Mouse (Mus musculus): ENCODE results near the gene Pgpep1l.

The Pgpep1l gene

DNA sequence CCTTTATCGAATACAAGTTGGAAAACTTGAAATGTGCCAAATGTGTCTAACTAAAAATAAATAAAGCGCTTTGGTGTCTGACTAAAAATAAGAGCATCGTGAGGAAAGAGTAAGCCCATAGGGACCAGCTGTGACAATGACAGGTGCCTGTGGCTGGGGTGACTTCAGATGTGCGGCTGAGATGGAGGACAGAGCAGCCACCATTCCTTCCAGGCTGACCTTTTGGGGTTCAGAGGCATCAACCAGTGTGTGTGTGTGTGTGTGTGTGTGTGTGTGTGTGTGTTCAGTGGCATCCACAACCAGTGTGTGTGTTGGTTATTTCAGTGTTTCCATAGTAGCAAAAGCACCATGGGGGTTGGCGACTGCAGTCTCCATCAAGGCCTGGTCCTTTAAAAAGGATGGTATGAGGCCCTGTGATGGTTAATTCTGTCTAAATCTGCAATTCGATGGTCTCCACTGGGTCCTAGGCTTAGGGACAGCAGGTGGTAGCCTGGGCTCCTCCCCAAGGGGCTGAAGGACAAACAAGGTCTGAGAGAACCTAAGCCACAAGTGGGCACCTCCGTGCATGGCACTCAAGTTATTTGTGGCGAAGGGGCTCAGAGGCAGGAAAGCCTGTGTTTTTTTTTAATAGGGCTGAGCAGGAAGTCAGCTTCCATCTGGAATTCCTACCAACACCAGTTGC is 546 bp downstream of the Pgpep1l start:
- intact Hi-C loops (cut with DNase I) = no loop called here

DNA sequence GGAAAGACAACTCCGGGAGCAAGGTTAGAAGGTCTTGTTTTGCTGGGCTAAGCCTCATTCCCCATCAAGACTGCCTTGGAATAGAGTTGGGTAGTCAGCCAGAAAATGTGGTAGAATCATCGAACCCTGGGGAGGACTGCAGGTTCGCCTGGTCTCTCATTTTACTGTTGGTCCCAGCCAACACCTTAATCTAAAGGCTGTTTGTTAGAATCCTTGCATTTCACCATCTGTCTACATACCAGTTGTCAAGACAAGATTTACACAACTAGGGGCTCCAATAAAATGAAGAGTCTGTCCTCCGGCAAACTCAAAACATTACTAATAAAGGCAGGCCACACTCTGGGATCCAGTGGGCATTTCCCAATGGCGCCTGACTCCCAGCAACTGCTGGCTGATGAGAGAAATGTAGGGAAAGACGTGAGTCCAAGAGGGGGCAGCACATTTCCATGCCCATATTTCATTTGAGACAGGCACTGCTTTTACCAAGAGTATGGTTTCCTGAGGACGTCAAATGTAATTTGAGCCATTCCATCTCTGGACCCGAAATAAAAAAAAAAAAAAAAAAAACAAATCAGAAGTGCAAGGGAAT is 1.3 kb downstream of the Pgpep1l start:
- intact Hi-C loops (cut with DNase I) = no loop called here

DNA sequence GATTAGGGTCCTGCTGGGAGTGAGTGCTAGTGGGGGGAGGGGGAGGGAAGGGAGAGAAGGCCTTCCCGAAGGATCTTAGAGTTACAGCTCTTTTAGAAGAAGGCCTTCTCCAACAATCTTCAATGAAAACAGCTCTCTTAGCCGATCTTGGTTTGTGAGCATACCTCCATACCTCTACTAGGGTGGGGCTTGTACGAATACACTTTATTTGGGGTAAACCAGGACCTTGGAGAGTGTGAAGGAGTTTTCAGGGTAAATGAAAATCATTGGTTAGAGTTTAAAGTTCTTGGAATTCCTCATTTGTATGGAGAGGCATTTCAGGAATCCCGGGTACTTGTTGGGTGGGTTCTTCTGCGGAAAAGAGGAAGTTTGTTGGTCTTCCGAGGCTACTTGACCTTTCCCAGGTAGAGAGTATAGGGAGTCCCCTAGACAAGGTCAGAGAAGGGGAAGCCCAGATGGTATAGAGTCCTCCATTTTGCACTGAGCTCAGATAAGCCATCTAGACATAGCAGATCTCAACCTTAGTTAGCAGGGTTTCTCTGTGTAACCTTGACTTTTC is 4.4 kb downstream of the Pgpep1l start:
- intact Hi-C loops (cut with DNase I) = no loop called here

DNA sequence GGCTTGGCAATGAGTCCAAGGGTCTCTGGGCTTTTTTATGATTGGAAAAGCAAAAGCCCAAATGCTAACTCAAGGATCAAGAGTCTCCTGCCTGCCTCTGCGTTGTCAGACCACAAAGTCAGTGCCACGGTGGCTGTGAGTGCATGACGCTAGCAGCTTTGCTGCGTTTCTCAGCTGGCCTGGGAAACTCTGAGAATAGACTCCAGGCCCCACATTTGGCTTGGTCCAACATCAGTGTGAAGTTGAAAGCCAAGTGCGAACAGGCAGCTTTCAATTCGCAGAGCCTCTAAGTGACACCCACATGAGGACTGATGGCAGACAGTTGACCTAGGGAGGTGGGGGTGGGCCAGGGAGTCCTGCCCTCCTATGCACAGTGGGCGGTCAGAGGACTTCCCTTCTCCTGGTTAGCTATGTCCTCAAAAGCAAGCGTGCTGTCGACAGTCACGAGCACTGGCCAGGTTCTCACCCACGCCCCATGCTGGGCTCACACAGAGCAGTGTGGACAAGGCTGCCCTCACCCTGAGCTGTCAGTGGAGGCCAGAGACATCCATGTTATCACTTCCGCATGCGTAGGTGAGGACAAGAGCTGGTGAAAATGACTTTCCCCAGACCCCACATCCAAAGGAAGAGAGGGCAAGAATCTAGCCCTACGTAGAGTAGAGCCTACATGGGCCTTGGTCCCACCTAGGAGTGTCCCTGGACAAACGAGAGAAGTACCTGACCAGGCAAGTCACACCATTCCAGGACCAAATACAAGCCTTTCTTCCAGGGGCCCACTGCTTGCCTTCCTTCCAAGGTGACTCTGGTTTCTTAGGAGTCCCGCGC is 5.5 kb downstream of the Pgpep1l start:
- intact Hi-C loops (cut with DNase I) = no loop called here

DNA sequence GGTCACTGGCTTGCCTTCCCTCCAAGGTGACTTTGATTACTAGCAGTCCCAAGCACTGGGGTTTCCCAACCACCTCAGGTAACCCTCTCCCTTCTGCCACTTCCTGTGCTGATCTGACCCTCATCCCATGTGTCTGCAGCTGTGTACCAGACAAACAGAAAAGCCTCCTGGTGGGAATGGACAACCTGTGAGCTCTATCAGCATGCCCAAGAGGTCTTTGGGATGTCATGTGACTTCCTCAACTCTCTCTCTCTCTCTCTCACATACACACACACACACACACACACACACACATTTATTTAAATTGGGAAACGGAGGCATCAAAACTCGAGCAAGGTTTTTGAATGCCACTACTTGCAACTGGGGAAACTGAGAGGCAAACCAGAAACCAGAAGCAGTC is 6.3 kb downstream of the Pgpep1l start:
- intact Hi-C loops (cut with DNase I) = no loop called here

DNA sequence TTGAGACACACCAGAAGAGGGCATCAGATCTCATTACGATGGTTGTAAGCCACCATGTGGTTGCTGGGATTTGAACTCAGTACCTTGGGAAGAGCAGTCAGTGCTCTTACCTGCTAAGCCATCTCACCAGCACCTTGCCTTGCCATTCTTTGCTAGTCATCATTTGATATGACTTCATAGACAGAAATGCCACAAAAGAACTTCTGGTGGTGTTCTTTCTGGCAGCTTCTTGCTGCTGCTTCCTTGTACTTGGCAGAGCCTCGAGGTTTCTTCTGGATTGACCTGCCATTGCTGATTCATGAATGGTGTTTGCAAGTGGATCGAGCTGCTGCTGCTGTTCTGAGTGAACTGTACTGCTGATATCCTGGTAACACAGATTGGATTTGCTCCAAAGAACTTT is 13.1 kb downstream of the Pgpep1l start:
- intact Hi-C loops (cut with DNase I) = no loop called here

DNA sequence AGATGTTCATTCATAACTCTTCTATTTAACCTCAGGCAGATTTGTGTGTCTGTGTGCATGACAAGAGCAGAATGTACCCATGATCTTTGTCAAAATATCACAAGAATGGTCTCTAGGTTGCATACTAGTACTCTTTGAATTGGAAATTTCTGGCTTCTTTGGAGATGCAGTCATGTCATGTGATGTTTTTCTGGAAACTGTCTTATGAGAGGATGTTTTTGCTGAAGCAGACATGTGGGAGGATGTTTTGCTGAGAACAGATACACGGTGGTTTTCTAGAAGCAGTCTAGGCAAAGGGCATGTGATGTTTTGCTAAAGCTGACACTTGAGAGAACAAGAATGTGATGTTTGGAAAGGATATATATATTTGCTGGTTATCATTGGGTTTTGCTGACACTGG is 13.6 kb downstream of the Pgpep1l start:
- intact Hi-C loops (cut with DNase I) = no loop called here

DNA sequence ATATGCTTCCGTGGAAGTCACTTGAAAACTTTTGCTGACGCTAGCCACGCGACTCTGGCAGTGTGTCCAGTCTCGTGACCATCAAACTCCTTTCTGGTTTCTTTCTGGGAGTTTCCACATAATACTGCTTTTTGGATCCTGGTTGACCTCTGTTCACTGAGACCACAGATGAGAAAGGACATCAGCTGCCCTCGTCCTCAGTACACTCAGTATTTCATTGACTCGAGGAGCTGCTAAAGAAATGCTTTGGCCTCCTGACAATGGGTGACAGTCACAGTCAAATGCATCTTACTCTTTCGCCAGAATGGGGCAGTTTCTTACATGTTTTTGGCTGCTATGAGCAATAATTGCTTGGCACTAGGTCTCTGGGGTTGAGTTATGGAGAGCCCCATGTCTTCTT is 17.8 kb downstream of the Pgpep1l start:
- intact Hi-C loops (cut with DNase I) = no loop called here

DNA sequence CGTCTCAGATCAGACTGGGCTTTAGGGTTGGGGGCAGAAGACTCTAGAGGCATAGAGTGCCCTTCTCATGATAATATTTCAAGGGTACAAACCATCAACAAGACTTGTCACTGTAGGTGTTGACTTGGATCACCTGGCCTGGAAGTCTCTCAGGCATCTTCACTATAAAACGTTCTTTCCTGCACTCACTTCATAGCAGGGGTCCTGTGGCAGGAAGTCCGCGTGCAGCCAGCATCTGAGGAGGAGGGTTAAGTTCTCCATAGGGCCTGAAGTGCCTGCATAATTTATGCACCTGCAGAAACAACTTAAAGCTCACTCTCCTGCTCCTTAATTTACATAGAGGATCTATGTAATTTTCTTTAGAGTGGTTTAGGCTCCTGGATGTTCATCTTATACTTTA is 18.4 kb downstream of the Pgpep1l start:
- intact Hi-C loops (cut with DNase I) = no loop called here

DNA sequence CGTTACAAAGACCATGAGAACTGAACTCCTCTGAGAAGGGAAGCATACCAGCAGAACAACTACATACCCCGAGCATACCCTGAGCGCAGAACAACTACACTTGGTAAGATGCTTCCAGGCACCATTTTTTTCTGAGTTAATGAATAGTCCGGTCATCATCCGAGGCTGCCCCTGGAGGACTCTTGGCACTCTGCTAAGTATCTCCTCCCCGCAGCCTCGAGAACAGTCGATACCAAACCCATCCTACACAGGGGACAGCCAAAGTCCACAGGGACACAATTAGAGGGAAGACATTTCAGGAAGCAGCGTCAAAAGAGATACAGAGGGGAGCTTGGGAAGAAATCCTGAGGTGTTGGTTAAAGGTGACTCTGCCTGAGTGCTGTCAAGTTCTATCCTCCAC is 22.8 kb downstream of the Pgpep1l start:
- intact Hi-C loops (cut with DNase I) = no loop called here

DNA sequence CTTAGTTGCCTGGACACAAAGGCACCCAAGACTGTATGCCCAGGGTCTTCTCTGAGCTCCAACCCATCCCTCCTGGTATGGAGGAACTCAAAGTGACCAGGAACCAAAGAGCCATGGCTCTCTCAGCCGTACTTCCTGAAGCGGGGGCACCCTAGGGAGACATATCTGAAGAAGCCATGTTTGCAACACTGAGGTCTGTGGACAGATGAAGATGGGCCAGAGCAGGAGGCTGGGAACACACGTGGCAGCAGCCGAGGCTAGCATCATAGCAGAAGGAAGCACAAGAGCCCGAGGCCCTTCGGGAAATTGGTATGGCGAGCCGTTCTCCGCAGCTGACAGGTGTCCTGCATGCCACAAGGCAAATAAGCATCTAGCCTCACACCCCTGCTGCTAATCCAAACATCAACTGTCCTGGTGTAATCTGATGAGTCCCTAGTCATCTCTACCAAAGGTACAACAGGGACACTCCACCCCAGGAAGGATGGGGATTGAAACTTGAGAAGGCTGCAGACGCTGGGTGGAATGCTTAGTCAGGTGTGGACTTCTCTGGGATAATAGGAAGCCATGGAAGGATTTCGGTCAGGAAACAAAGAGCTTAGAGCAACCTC is 24.7 kb downstream of the Pgpep1l start:
- intact Hi-C loops (cut with DNase I) = no loop called here

DNA sequence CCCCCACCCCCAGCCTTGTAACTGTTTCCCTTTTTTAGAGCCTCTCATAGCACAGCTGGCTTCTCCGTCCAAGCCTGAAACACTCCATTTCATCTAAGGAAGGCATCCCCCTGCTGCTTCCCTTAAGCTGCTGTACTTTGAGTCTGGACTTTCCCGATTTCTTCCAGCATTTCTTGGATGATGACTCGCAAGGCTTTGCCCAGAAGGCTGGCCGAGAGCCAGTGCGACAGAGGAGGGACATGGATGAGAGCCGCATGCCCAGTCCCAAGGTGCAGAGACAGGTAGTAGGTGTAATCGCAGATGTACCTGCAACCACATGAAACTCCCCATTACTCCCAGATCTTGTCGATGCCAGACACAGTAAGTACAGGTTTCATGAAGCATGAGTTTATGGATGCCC is 27.2 kb downstream of the Pgpep1l start:
- intact Hi-C loops (cut with DNase I) = no loop called here

DNA sequence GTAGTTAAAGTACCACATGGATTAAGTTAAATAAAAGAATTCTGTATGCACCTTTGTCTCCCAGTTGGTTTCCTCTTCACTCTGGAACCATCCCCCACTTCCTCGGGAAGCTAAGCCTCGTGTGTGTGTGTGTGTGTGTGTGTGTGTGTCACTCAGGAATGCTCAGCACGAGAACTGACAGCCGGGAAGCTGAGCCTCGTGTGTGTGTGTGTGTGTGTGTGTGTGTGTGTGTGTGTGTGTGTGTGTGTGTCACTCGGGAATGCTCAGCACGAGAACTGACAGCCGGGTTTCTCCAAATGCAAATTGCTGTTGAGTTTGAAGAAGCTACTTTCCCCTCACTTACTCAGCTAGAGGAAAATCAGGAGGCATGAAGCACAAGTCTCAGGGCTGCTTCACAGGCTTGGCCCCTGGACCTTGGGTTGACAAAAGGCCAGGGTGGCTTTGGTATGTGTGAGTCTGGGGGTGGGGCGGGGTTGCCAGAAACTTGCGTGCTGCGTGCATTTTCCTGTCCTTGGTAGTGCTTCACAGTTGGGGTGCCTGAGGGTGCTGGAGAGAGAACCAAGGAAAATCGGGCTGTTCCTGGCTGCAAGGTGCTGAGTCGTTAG is 30.3 kb downstream of the Pgpep1l start:
- intact Hi-C loops (cut with DNase I) = no loop called here

DNA sequence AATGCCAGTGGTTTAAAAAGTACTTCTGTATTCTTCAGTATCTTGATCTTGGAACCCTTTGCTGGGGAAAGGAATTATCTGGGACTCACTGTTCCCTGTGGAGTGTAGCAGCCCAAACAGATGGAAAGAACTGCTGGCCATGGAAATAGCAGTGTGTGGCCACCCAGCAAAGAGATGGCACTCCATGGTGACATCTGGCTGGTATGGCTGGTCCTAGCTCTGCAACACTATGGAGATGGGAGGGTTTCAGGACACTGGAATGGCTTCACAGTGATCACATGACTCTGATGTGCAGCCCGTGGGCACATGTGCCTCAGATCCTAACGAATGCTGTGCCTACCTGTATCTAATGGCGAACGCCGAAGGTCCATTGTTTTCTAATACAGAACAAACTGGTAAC is 31.5 kb downstream of the Pgpep1l start:
- intact Hi-C loops (cut with DNase I) = no loop called here

DNA sequence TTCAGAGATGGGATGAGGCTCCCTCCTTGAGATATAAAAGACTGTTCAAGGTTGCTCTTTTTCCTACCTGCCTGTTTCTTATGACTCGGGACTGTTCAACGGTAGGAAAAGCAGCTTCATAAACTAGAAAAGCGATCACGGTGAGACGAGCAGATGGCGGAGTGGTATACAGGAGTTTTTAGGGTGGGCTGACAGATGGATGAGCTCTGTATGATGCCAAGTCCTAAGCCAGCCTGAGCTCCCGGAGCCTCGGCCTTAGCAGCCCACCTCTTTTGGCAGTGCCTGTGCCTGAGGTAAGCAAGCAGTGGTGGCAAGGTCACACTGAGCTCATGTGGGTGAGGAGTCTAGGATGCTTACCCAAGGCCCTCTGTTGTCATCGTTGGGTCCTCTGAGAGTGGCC is 33.2 kb downstream of the Pgpep1l start:
- intact Hi-C loops (cut with DNase I) = no loop called here

DNA sequence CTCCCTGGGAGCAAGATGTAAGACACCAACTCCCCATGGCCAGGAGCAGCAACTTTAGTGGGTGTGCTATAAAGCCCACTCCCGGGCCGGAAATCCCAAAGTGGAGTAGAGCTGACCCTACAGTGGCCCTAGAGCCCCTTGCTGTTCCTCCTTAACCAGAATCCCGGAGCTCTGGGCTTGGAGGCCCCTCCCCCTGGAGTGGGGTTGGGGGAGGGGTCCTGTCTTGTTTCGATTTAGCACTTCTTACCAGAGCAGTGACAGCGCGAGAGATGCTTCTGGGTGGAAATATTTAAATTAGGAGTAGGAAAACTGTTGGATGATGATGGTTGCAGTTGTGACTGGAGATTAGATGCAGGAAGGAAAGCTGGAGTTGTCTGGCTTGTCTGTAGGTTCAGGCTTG is 35.5 kb downstream of the Pgpep1l start:
- intact Hi-C loops (cut with DNase I) = no loop called here

DNA sequence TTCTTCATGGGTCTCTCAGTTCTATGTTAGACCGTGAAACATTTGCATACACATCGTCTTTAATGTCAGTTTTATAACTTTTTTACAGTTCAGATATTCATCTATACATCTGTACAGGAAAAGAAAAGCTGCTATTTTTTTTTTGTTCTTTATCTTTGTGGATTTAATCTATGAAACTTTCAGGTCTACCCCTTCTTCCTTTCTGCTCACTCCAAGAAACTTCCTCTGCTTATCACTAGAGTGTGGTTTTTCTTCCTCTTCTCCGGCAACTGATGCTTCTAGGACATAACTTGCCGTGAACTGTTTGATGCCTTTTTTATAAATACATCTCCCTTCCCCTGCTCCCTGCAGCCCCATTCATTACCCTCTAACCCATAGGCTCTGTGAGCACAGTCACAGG is 36.4 kb downstream of the Pgpep1l start:
- intact Hi-C loops (cut with DNase I) = no loop called here

DNA sequence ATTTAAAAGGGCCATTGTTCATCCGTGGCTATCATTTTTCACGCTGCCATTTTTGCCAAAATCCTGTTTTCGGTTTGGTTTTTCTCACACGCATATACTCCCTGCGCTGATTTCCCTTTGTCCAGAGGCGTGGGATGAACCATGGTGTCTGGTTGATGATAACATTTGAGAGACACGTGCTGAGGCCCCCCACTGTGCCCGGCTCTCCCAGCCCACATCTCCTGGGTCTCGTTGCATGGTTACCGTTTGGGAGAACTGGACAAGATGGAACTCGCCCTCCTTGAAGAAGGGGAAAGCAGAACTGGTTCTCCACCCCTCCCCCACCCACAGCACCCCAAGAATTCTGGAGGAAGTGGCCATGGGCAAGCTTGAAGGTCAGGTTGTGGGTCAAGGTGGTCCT is 37.0 kb downstream of the Pgpep1l start:
- intact Hi-C loops (cut with DNase I) = no loop called here

DNA sequence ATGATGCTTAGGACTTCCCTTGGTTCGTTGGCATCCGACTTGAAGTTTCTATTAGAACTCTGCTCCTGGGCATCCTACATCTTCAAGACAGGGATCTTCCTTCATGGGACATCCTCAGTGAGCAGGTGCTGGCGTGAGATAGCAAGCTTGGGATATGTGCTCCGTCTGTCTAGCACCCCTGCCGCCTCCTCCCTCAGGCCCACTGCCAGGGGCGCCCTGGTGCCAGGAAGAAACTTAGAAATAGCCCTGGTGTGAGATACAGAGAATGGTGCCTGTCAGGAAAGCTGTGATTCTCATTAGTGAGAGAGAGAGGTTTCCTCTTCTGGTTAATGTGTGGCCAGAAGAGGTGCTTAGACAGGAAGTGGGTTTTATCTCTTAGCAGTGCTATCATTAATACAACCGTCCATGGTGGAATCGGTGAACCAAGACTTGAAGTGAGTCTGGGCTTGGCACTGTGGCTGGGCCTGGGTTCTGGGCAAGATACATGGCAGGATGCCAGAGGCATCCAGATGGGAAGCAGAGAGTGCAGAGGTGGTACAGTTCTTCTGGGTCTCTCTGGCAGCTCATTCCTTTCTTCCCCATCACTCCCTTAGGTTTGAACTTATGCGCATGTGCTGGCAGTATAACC is 38.5 kb downstream of the Pgpep1l start:
- intact Hi-C loops (cut with DNase I) = no loop called here

DNA sequence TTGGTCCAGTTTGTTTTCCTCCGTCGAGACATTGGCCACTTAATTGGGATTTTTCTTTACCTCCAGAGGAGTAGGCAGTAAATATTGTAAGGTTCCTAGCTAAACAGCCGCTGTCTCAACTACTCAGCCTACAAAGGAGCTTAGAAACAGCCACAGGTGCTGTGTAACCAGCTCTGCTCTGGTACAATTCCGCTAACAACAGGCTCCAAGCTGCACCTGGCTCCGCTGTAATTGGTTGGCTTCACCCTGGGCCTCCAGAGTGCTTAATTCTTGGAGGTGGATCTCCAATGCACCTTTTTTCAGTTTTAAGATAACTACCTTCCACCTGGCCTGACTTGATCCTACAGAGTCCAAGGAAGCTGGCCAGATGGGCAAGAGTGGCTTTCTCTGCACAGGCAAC is 40.0 kb downstream of the Pgpep1l start:
- intact Hi-C loops (cut with DNase I) = no loop called here

DNA sequence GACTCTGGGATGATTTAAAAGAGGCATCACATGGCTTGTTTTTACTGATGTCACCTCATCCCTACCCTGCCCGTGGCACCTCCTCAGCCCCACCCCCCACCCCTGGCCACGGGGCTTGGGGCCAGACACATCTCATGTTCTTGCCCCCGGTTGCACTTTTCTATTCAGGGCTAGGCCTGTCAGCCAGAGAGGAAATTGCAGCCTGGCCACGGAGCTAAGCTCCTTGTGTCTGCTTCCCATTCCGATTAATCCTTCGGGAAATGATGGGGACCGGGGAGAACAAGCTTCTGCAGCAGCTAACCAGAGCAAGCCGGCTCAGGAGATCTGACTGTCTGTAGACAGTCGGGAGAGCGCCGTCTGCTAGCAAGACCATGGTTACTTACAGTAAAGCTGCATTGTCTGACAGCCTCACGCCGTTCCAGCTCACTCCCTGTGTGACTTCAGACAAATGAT is 40.7 kb downstream of the Pgpep1l start:
- intact Hi-C loops (cut with DNase I) = no loop called here
